ENCODE assay signal across 8 mouse cellular contexts in the genomic region with DNA sequence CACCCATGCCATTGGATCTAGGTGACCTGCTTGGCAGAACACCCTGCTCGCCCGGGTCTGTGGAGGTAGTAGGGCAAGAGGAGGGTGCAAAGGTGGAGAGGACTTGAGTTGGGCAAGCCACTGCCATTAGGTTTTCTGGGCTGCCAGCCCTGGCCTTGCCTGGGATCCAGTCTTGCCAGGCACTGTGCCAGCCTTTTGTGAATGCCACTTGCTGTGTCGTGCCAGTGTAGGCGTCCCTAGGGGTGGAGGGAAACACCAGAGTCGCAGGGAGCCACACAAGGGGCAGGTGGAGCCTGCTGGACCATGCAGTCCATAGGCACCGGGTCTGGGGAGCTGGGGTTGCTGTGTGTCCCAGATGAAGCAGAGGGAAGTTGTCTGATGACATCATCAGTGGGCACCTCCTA. TPM values are rescaled to one million over a fixed set of nuclear protein-coding genes. Genes with fewer than 3 reads are reported as not detected.
DNase-seq lines count a peak whose midpoint lies in the region; ATAC-seq lines count a peak whose summit lies in the region.

No protein-coding gene starts in this region.

- H3K36me3 ChIP-seq in forebrain, embryonic 14.5 days (ENCODE audit: control insufficient read depth, insufficient read depth, low read length) = no peaks in the 10 kb centered on the region
- no peaks in the 10 kb centered on the region for H3K36me3 ChIP-seq in forebrain, embryonic 11.5 days (ENCODE audit: control insufficient read depth, insufficient read depth, low read length)

- no peaks in the 10 kb centered on the region for H3K9me3 ChIP-seq in forebrain, embryonic 14.5 days (replicated peaks; ENCODE audit: control insufficient read depth, low read length)
- H3K9me3 ChIP-seq in forebrain, embryonic 11.5 days (ENCODE audit: control insufficient read depth, low read length) = no peaks in the 10 kb centered on the region

- no peaks in the 10 kb centered on the region for H3K27me3 ChIP-seq in forebrain, embryonic 14.5 days (replicated peaks; ENCODE audit: control insufficient read depth, insufficient read depth, low read length)
- H3K27me3 ChIP-seq in forebrain, embryonic 11.5 days (ENCODE audit: control insufficient read depth, insufficient read depth, low read length) = no peaks in the 10 kb centered on the region

- no peak overlapping the region for H3K27ac ChIP-seq in forebrain, embryonic 14.5 days (ENCODE audit: low read depth, low read length)
- H3K27ac ChIP-seq in forebrain, embryonic 11.5 days (ENCODE audit: low read depth, low read length) = no peak overlapping the region

- H3K9ac ChIP-seq in forebrain, embryonic 14.5 days (ENCODE audit: low read length) = no peak overlapping the region
- H3K9ac ChIP-seq in forebrain, embryonic 11.5 days (ENCODE audit: low read length) = no peak overlapping the region

- DNase-seq in forebrain, embryonic 14.5 days (ENCODE audit: low spot score) = peak; percentile 30
- no peak for DNase-seq in forebrain, embryonic 11.5 days (ENCODE audit: low spot score)
- DNase-seq in urinary bladder, postnatal 14 days (ENCODE audit: low spot score) = peak; percentile 35
- no peak for DNase-seq in urinary bladder, postnatal 4 days (ENCODE audit: low spot score in 2 of 2)
- DNase-seq in heart, postnatal 14 days = peak; percentile 71 to 79
- peak; percentile 50 to 63 for DNase-seq in left cerebral cortex, postnatal 25 days (ENCODE audit: low spot score in 2 of 2)
- no peak for DNase-seq in urinary bladder, postnatal 25 days (ENCODE audit: low spot score)

- H3K4me1 ChIP-seq in forebrain, embryonic 14.5 days (ENCODE audit: control insufficient read depth, insufficient read depth, low read length) = no peaks in the 10 kb centered on the region
- H3K4me1 ChIP-seq in forebrain, embryonic 11.5 days (replicated peaks; ENCODE audit: control insufficient read depth, insufficient read depth, low read length) = no peaks in the 10 kb centered on the region

- ATAC-seq in forebrain, embryonic 14.5 days = peak; percentile 12; the same call in 1 of the 2 replicates
- no peak for ATAC-seq in forebrain, embryonic 11.5 days (replicated peaks; ENCODE audit: low FRiP score)
- no peak for ATAC-seq in granulocyte monocyte progenitor cell, adult 5-6 weeks (replicated peaks; ENCODE audit: poor library complexity, severe bottlenecking)

- H3K4me3 ChIP-seq in forebrain, embryonic 14.5 days (ENCODE audit: low read depth, low read length) = no peak overlapping the region
- no peak overlapping the region for H3K4me3 ChIP-seq in forebrain, embryonic 11.5 days (ENCODE audit: low read depth, low read length)

- intact Hi-C loops in heart, postnatal 14 days (cut with DNase I) = no loop called here
- intact Hi-C loops in left cerebral cortex, postnatal 25 days (cut with DNase I) = no loop called here

- no peak overlapping the region for H3K4me2 ChIP-seq in forebrain, embryonic 14.5 days (ENCODE audit: low read length)
- no peak overlapping the region for H3K4me2 ChIP-seq in forebrain, embryonic 11.5 days (ENCODE audit: low read depth, low read length, severe bottlenecking)

- WGBS in forebrain, embryonic 14.5 days = 84% methylated on average over 6 of the region's 6 CpGs
- WGBS in forebrain, embryonic 11.5 days = 99% methylated on average over 6 of the region's 6 CpGs

RNA-seq across cellular contexts. Expression of gene Catip, which starts 21.5 kb away (rescaled TPM):
- polyA plus RNA-seq in forebrain, embryonic 14.5 days (2014; fragmentation: Nextera tagmentation; extraction: Ambion mirVana) = 0.50 and 0.93 TPM in 2 replicates
- 0.52 TPM in 1 of 2 replicates, not detected in the other for polyA plus RNA-seq in forebrain, embryonic 11.5 days (2014; fragmentation: Nextera tagmentation; extraction: Ambion mirVana)
- total RNA-seq in heart, postnatal 14 days (2021) = under 1 TPM; 0.12 to 0.67 TPM
- total RNA-seq in left cerebral cortex, postnatal 25 days (2021) = under 1 TPM; 0.55 to 0.80 TPM
- total RNA-seq in granulocyte monocyte progenitor cell, adult 5-6 weeks (2014; fragmentation: Nextera tagmentation) = 1.9 TPM in 1 of 2 replicates, not detected in the other
- total RNA-seq in granulocyte monocyte progenitor cell, adult 5-6 weeks (2017) = not detected in 2 replicates

RNA-seq across cellular contexts. Expression of gene Slc11a1, which starts 34.6 kb away (rescaled TPM):
- polyA plus RNA-seq in forebrain, embryonic 14.5 days (2014; fragmentation: Nextera tagmentation; extraction: Ambion mirVana) = 1.9 and 2.4 TPM in 2 replicates
- polyA plus RNA-seq in forebrain, embryonic 11.5 days (2014; fragmentation: Nextera tagmentation; extraction: Ambion mirVana) = 1.0 and 1.9 TPM in 2 replicates
- total RNA-seq in heart, postnatal 14 days (2021) = 1 to 10 TPM; 2.7 to 4.1 TPM
- 1 to 10 TPM; 3.3 to 4.1 TPM for total RNA-seq in left cerebral cortex, postnatal 25 days (2021)
- total RNA-seq in granulocyte monocyte progenitor cell, adult 5-6 weeks (2014; fragmentation: Nextera tagmentation) = 0.38 and 0.49 TPM in 2 replicates
- 0.26 and 0.69 TPM in 2 replicates for total RNA-seq in granulocyte monocyte progenitor cell, adult 5-6 weeks (2017)

RNA-seq across cellular contexts. Expression of gene Tmbim1, which starts 34.9 kb away (rescaled TPM):
- polyA plus RNA-seq in forebrain, embryonic 14.5 days (2014; fragmentation: Nextera tagmentation; extraction: Ambion mirVana) = 3.7 and 4.9 TPM in 2 replicates
- 6.9 and 8.2 TPM in 2 replicates for polyA plus RNA-seq in forebrain, embryonic 11.5 days (2014; fragmentation: Nextera tagmentation; extraction: Ambion mirVana)
- 10 to 100 TPM; 34.6 to 39.4 TPM for total RNA-seq in heart, postnatal 14 days (2021)
- 10 to 100 TPM; 21.8 to 22.9 TPM for total RNA-seq in left cerebral cortex, postnatal 25 days (2021)
- 21.9 and 24.6 TPM in 2 replicates for total RNA-seq in granulocyte monocyte progenitor cell, adult 5-6 weeks (2014; fragmentation: Nextera tagmentation)
- total RNA-seq in granulocyte monocyte progenitor cell, adult 5-6 weeks (2017) = 13.8 and 15.0 TPM in 2 replicates

RNA-seq across cellular contexts. Expression of gene Ctdsp1, which starts 50.9 kb away (rescaled TPM):
- polyA plus RNA-seq in forebrain, embryonic 14.5 days (2014; fragmentation: Nextera tagmentation; extraction: Ambion mirVana) = 19.9 and 22.3 TPM in 2 replicates
- polyA plus RNA-seq in forebrain, embryonic 11.5 days (2014; fragmentation: Nextera tagmentation; extraction: Ambion mirVana) = 45.7 and 46.9 TPM in 2 replicates
- total RNA-seq in heart, postnatal 14 days (2021) = 100 to 1,000 TPM; 106 to 118 TPM
- total RNA-seq in left cerebral cortex, postnatal 25 days (2021) = 10 to 100 TPM; 22.5 to 27.1 TPM
- total RNA-seq in granulocyte monocyte progenitor cell, adult 5-6 weeks (2014; fragmentation: Nextera tagmentation) = 81.8 and 98.1 TPM in 2 replicates
- 27.7 and 33.9 TPM in 2 replicates for total RNA-seq in granulocyte monocyte progenitor cell, adult 5-6 weeks (2017)

RNA-seq across cellular contexts. Expression of gene Pnkd, which starts 55.6 kb away (rescaled TPM):
- polyA plus RNA-seq in forebrain, embryonic 14.5 days (2014; fragmentation: Nextera tagmentation; extraction: Ambion mirVana) = 108 and 114 TPM in 2 replicates
- polyA plus RNA-seq in forebrain, embryonic 11.5 days (2014; fragmentation: Nextera tagmentation; extraction: Ambion mirVana) = 95.3 and 98.4 TPM in 2 replicates
- 100 to 1,000 TPM; 190 to 191 TPM for total RNA-seq in heart, postnatal 14 days (2021)
- 100 to 1,000 TPM; 151 to 152 TPM for total RNA-seq in left cerebral cortex, postnatal 25 days (2021)
- 28.7 and 49.8 TPM in 2 replicates for total RNA-seq in granulocyte monocyte progenitor cell, adult 5-6 weeks (2014; fragmentation: Nextera tagmentation)
- total RNA-seq in granulocyte monocyte progenitor cell, adult 5-6 weeks (2017) = 9.0 and 14.1 TPM in 2 replicates

Comparison
In these comparisons a context has a peak if more than half of its experiments do, and no peak if none do; other contexts are left out.
1. DNase-seq: peak in forebrain, embryonic 14.5 days (single experiment), urinary bladder, postnatal 14 days (single experiment), heart, postnatal 14 days (2 of 2) and left cerebral cortex, postnatal 25 days (2 of 2); none in forebrain, embryonic 11.5 days (single experiment), urinary bladder, postnatal 4 days (0 of 2) and urinary bladder, postnatal 25 days (single experiment).